Comparison of ENCODE assay signal across 7 mouse cellular contexts in genomic region chr2:148902286-148902685, GRCm38 (mm10). TPM values are rescaled to one million over a fixed set of nuclear protein-coding genes. Genes with fewer than 3 reads are reported as not detected.
DNase-seq lines count a peak whose midpoint lies in the region; ATAC-seq lines count a peak whose summit lies in the region.

No protein-coding gene starts in this region.

- H3K27me3 ChIP-seq in intestine, embryonic 15.5 days (replicated peaks) = no peaks in the 10 kb centered on the region
- no peaks in the 10 kb centered on the region for H3K27me3 ChIP-seq in midbrain, embryonic 10.5 days (ENCODE audit: low read depth, poor library complexity, severe bottlenecking)

- H3K36me3 ChIP-seq in intestine, embryonic 15.5 days = no peaks in the 10 kb centered on the region
- no peaks in the 10 kb centered on the region for H3K36me3 ChIP-seq in midbrain, embryonic 10.5 days

- intact Hi-C loops in left cerebral cortex, postnatal 25 days (cut with DNase I) = loop anchor here (1.0 kb wide), 2 partner anchors 51 to 150 kb away; no protein-coding TSS in a partner anchor

- H3K4me2 ChIP-seq in intestine, embryonic 15.5 days (replicated peaks) = peak overlapping the region; percentile 34

- no peaks in the 10 kb centered on the region for H3K9me3 ChIP-seq in intestine, embryonic 15.5 days
- no peaks in the 10 kb centered on the region for H3K9me3 ChIP-seq in midbrain, embryonic 10.5 days (replicated peaks)

- H3K9ac ChIP-seq in intestine, embryonic 15.5 days = no peak overlapping the region

- no peak overlapping the region for H3K4me3 ChIP-seq in intestine, embryonic 15.5 days (replicated peaks)
- H3K4me3 ChIP-seq in midbrain, embryonic 10.5 days = no peak overlapping the region

- ATAC-seq in intestine, embryonic 15.5 days = peak; percentile 86

- 8% methylated on average over 5 of the region's 5 CpGs for WGBS in intestine, embryonic 15.5 days
- WGBS in midbrain, embryonic 10.5 days = 10% methylated on average over 5 of the region's 5 CpGs

- no peaks in the 10 kb centered on the region for H3K4me1 ChIP-seq in intestine, embryonic 15.5 days (replicated peaks)
- H3K4me1 ChIP-seq in midbrain, embryonic 10.5 days = no peaks in the 10 kb centered on the region

- no peak overlapping the region for H3K27ac ChIP-seq in intestine, embryonic 15.5 days
- no peak overlapping the region for H3K27ac ChIP-seq in midbrain, embryonic 10.5 days (replicated peaks)

- peak; percentile 63 to 68 for DNase-seq in adrenal gland, adult 18-20 months (ENCODE audit: low spot score in 2 of 2)
- peak; percentile 62 for DNase-seq in embryo, embryonic 10 days (ENCODE audit: low spot score)
- peak; percentile 19 to 51 for DNase-seq in gastrocnemius, postnatal 4 days (ENCODE audit: low spot score in 2 of 2)
- DNase-seq in left cerebral cortex, postnatal 25 days (ENCODE audit: low spot score in 2 of 2) = peak; percentile 57 to 73
- DNase-seq in midbrain, embryonic 10.5 days (ENCODE audit: low spot score) = peak; percentile 57
- DNase-seq in right cerebral cortex, postnatal 25 days = peak; percentile 60

RNA-seq across cellular contexts. Expression of gene Cst3, which starts 26.8 kb away (rescaled TPM):
- 100 to 1,000 TPM; 915 to 993 TPM for total RNA-seq in adrenal gland, adult 18-20 months (2021)
- total RNA-seq in gastrocnemius, postnatal 4 days (2021) = 100 to 1,000 TPM; 380 to 427 TPM
- polyA plus RNA-seq in intestine, embryonic 15.5 days (2015; fragmentation: Nextera tagmentation; extraction: Ambion mirVana) = 349 and 390 TPM in 2 replicates
- 1,000 to 10,000 TPM; 1,805 to 1,873 TPM for total RNA-seq in left cerebral cortex, postnatal 25 days (2021)
- polyA plus RNA-seq in midbrain, embryonic 10.5 days (2016; fragmentation: Nextera tagmentation; extraction: Ambion mirVana) = 291 and 331 TPM in 2 replicates

RNA-seq across cellular contexts. Expression of gene 9230104L09Rik, which starts 37.4 kb away (rescaled TPM):
- total RNA-seq in adrenal gland, adult 18-20 months (2021) = 1 to 10 TPM in 1 of 2 experiments, under 1 TPM in 1; 0.76 to 1.8 TPM
- not detected for total RNA-seq in gastrocnemius, postnatal 4 days (2021)
- not detected in 2 replicates for polyA plus RNA-seq in intestine, embryonic 15.5 days (2015; fragmentation: Nextera tagmentation; extraction: Ambion mirVana)
- not detected for total RNA-seq in left cerebral cortex, postnatal 25 days (2021)
- not detected in 2 replicates for polyA plus RNA-seq in midbrain, embryonic 10.5 days (2016; fragmentation: Nextera tagmentation; extraction: Ambion mirVana)
